Mouse (Mus musculus): Measurements from ENCODE around the gene Tecpr1. TPM values are rescaled to one million over a fixed set of nuclear protein-coding genes. Genes with fewer than 3 reads are reported as not detected.

The Tecpr1 gene
- total and polyA plus RNA-seq, 2 experiments: 5.9 to 13.0 TPM

- H3K79me2 ChIP-seq (ENCODE audit: control insufficient read depth, insufficient read depth, low read length): no peaks in the 10 kb centered on the region
- no peaks in the 10 kb centered on the region for H3K4me1 ChIP-seq (ENCODE audit: control insufficient read depth, insufficient read depth, low read length)
- H3K4me3 ChIP-seq (ENCODE audit: insufficient read depth, low read depth, low read length): no peak overlapping the region
- H3K27me3 ChIP-seq (ENCODE audit: control insufficient read depth, insufficient read depth, low read length): no peaks in the 10 kb centered on the region
- H3K9ac ChIP-seq (ENCODE audit: low read depth, low read length): no peak overlapping the region
- no peak for DNase-seq (ENCODE audit: extremely low read depth, low read depth, low spot score)
- WGBS: 93% methylated on average over 10 of the region's 10 CpGs
- peaks cover 10% of the 10 kb centered on the region; the same call in 1 of the 2 replicates for H3K36me3 ChIP-seq (ENCODE audit: control insufficient read depth, insufficient read depth, low read length)
- H3K27ac ChIP-seq (replicated peaks; ENCODE audit: insufficient read depth, low read depth, low read length): no peak overlapping the region
- TF ChIP-seq CTCF (IDR thresholded peaks at IDR 0.05; ENCODE audit: low read depth, low read length) (no peak), POLR2A (IDR thresholded peaks at IDR 0.05; ENCODE audit: extremely low read depth, insufficient read depth, low read length) (no peak)
Measured at GRCm38 (mm10) chr5:144204911-144205310, 18.5 kb downstream of the Tecpr1 start.

- no peaks in the 10 kb centered on the region for H3K79me2 ChIP-seq (ENCODE audit: control insufficient read depth, insufficient read depth, low read length)
- H3K27me3 ChIP-seq (ENCODE audit: control insufficient read depth, insufficient read depth, low read length): no peaks in the 10 kb centered on the region
- H3K36me3 ChIP-seq (ENCODE audit: control insufficient read depth, insufficient read depth, low read length): peaks cover 9% of the 10 kb centered on the region; the same call in 1 of the 2 replicates
- WGBS: 98% methylated on average over 12 of the region's 12 CpGs
- no peak overlapping the region for H3K9ac ChIP-seq (ENCODE audit: low read depth, low read length)
- no peak for TF ChIP-seq CTCF (IDR thresholded peaks at IDR 0.05; ENCODE audit: low read depth, low read length)
- TF ChIP-seq POLR2A (IDR thresholded peaks at IDR 0.05; ENCODE audit: extremely low read depth, insufficient read depth, low read length): no peak
- DNase-seq (ENCODE audit: extremely low read depth, low read depth, low spot score): no peak
- H3K4me1 ChIP-seq (ENCODE audit: control insufficient read depth, insufficient read depth, low read length): no peaks in the 10 kb centered on the region
- H3K4me3 ChIP-seq (ENCODE audit: insufficient read depth, low read depth, low read length): no peak overlapping the region
- no peak overlapping the region for H3K27ac ChIP-seq (replicated peaks; ENCODE audit: insufficient read depth, low read depth, low read length)
Measured at GRCm38 (mm10) chr5:144204303-144204702, 19.1 kb downstream of the Tecpr1 start.

- Histone ChIP-seq H3K79me2 (ENCODE audit: control insufficient read depth, insufficient read depth, low read length) (no peaks in the 10 kb centered on the region), H3K4me1 (ENCODE audit: control insufficient read depth, insufficient read depth, low read length) (no peaks in the 10 kb centered on the region), H3K27me3 (ENCODE audit: control insufficient read depth, insufficient read depth, low read length) (no peaks in the 10 kb centered on the region), H3K9ac (ENCODE audit: low read depth, low read length) (no peak overlapping the region), H3K4me3 (ENCODE audit: insufficient read depth, low read depth, low read length) (no peak overlapping the region), H3K27ac (replicated peaks; ENCODE audit: insufficient read depth, low read depth, low read length) (no peak overlapping the region), H3K36me3 (ENCODE audit: control insufficient read depth, insufficient read depth, low read length) (peaks cover 9% of the 10 kb centered on the region; the same call in 1 of the 2 replicates)
- WGBS: 97% methylated on average over 10 of the region's 10 CpGs
- DNase-seq (ENCODE audit: extremely low read depth, low read depth, low spot score): no peak
- TF ChIP-seq POLR2A (IDR thresholded peaks at IDR 0.05; ENCODE audit: extremely low read depth, insufficient read depth, low read length): no peak
Measured at GRCm38 (mm10) chr5:144203398-144203959, 19.9 kb downstream of the Tecpr1 start.

- Histone ChIP-seq H3K36me3 (ENCODE audit: control insufficient read depth, insufficient read depth, low read length) (peaks cover 9% of the 10 kb centered on the region; the same call in 1 of the 2 replicates), H3K9ac (ENCODE audit: low read depth, low read length) (no peak overlapping the region), H3K79me2 (ENCODE audit: control insufficient read depth, insufficient read depth, low read length) (no peaks in the 10 kb centered on the region), H3K27ac (replicated peaks; ENCODE audit: insufficient read depth, low read depth, low read length) (no peak overlapping the region), H3K4me1 (ENCODE audit: control insufficient read depth, insufficient read depth, low read length) (no peaks in the 10 kb centered on the region), H3K4me3 (ENCODE audit: insufficient read depth, low read depth, low read length) (no peak overlapping the region), H3K27me3 (ENCODE audit: control insufficient read depth, insufficient read depth, low read length) (no peaks in the 10 kb centered on the region)
- DNase-seq (ENCODE audit: extremely low read depth, low read depth, low spot score): no peak
- TF ChIP-seq CTCF (IDR thresholded peaks at IDR 0.05; ENCODE audit: low read depth, low read length) (0 out of 2 replicates have a peak, but pooled peaks have one; percentile 8), POLR2A (IDR thresholded peaks at IDR 0.05; ENCODE audit: extremely low read depth, insufficient read depth, low read length) (no peak)
- 98% methylated on average over 6 of the region's 6 CpGs for WGBS
Measured at GRCm38 (mm10) chr5:144202430-144202829, 21.0 kb downstream of the Tecpr1 start.

- Histone ChIP-seq H3K9ac (ENCODE audit: low read depth, low read length) (no peak overlapping the region), H3K79me2 (ENCODE audit: control insufficient read depth, insufficient read depth, low read length) (no peaks in the 10 kb centered on the region), H3K36me3 (ENCODE audit: control insufficient read depth, insufficient read depth, low read length) (peaks cover 4% of the 10 kb centered on the region; the same call in 1 of the 2 replicates), H3K27ac (replicated peaks; ENCODE audit: insufficient read depth, low read depth, low read length) (no peak overlapping the region), H3K27me3 (ENCODE audit: control insufficient read depth, insufficient read depth, low read length) (no peaks in the 10 kb centered on the region), H3K4me1 (ENCODE audit: control insufficient read depth, insufficient read depth, low read length) (no peaks in the 10 kb centered on the region), H3K4me3 (ENCODE audit: insufficient read depth, low read depth, low read length) (no peak overlapping the region)
- no peak for TF ChIP-seq POLR2A (IDR thresholded peaks at IDR 0.05; ENCODE audit: extremely low read depth, insufficient read depth, low read length)
- TF ChIP-seq CTCF (IDR thresholded peaks at IDR 0.05; ENCODE audit: low read depth, low read length): no peak
- no peak for DNase-seq (ENCODE audit: extremely low read depth, low read depth, low spot score)
- 94% methylated on average over 11 of the region's 11 CpGs for WGBS
Measured at GRCm38 (mm10) chr5:144200616-144201015, 22.8 kb downstream of the Tecpr1 start.

GRCm38 (mm10) chr5:144195567-144195966 is 27.8 kb downstream of the Tecpr1 start:
- TF ChIP-seq POLR2A (IDR thresholded peaks at IDR 0.05; ENCODE audit: extremely low read depth, insufficient read depth, low read length) (no peak), CTCF (IDR thresholded peaks at IDR 0.05; ENCODE audit: low read depth, low read length) (no peak)
- Histone ChIP-seq H3K4me3 (ENCODE audit: insufficient read depth, low read depth, low read length) (no peak overlapping the region), H3K27me3 (ENCODE audit: control insufficient read depth, insufficient read depth, low read length) (no peaks in the 10 kb centered on the region), H3K27ac (replicated peaks; ENCODE audit: insufficient read depth, low read depth, low read length) (no peak overlapping the region), H3K4me1 (ENCODE audit: control insufficient read depth, insufficient read depth, low read length) (no peaks in the 10 kb centered on the region), H3K36me3 (ENCODE audit: control insufficient read depth, insufficient read depth, low read length) (no peaks in the 10 kb centered on the region), H3K79me2 (ENCODE audit: control insufficient read depth, insufficient read depth, low read length) (no peaks in the 10 kb centered on the region), H3K9ac (ENCODE audit: low read depth, low read length) (no peak overlapping the region)
- no peak for DNase-seq (ENCODE audit: extremely low read depth, low read depth, low spot score)
- 91% methylated on average over 8 of the region's 8 CpGs for WGBS

All from liver, adult 2 months (tissue).